Mouse (Mus musculus) left cerebral cortex, postnatal 14 days (tissue): ENCODE data around the gene Zfp710. TPM values are rescaled to one million over a fixed set of nuclear protein-coding genes. Genes with fewer than 3 reads are reported as not detected.
"Not testable (repeated sequence)": the region's sequence is repeated elsewhere in the genome, so short reads cannot be mapped to it uniquely, and the experiment has no call there.

Source experiments
- DNase-seq, 2 experiments: peaks; one replicate each; pipeline ENCODE4 v3.0.0; 2021 to 2022; ENCODE audit warnings: low spot score in 2 of 2, mixed read lengths in 1 of 2
- intact Hi-C: fragments of 180-260 bp; cut with DNase I; formaldehyde crosslinking; loops from one replicate; pipeline ENCODE4 v1.15.1; 2025
- total RNA-seq, 2 experiments: library from RNA; stranded (reverse); gene quantifications; 2 replicates each; pipeline ENCODE4 v1.2.3; 2021

The Zfp710 gene
- total RNA-seq, 2 experiments from 2014 or later, result 15.7 to 16.0 TPM

GRCm38 (mm10) chr7:80050382-80050781 is 25.8 kb downstream of the Zfp710 start:
- intact Hi-C loops, DNase-seq: not testable (repeated sequence)

GRCm38 (mm10) chr7:80051835-80052234 is 27.2 kb downstream of the Zfp710 start:
- no peak for DNase-seq
- intact Hi-C loops, result no loop called here

DNA sequence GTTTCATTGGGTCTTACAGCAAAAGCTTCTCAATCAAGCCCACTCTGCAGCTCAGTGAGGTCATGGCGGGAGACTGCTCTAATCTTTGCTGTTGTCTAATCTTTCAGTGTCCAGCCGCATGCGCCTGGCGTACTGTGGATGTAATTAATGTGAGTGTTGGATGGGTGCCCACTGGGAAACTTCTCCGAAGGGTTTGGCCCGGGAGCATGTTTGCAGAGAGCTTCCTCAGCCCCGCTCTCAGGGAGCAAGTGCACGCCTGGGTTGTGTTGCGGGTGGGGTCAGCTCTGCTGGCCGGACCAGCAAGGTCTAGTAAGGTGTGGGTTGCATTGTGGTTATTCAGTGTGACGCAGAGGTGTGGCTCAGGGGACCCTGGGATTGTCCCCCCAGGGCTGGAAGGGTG is 27.6 kb downstream of the Zfp710 start:
- DNase-seq, result no peak
- intact Hi-C loops, result no loop called here

DNA sequence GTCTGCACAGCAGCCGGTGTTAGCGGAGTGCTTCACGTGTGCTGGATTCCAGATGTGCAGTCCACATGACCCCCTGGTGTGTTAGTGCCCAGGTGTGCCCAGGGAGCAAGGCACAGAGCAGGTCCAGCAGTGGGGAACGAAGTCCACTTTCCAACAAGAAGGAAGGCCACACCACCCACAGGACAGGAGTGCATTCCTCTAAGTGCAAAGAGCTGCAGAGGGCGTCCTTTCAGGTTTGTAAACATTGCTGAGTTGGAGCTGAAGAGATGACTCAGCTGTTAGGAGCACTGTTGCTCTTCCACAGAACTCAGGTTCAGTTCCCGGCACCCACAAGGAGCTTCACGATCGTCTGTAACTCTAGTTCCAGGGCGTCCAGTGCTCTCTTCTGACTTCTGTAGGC is 28.5 kb downstream of the Zfp710 start:
- no peak for DNase-seq
- intact Hi-C loops, result no loop called here

DNA sequence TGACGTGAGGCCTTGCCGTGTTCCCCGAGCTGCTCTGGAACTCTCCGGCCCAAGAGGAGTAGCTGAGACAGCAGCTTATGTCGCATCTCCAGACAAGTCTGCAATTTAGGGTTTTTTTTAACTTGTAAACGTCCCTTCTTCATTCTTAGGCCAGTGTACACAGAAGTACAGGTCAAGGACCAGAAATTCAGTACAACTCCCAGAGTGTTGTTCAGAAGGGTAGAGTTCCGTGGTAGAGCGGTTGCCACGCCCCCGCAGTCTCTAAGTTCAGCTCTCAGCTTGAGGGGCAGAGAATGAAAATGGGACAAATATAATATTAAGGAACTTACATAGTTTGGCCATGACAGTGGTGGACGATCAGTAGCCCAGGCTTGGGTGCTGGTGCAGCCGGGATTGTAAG is 31.2 kb downstream of the Zfp710 start:
- DNase-seq, result no peak
- intact Hi-C loops, result no loop called here

DNA sequence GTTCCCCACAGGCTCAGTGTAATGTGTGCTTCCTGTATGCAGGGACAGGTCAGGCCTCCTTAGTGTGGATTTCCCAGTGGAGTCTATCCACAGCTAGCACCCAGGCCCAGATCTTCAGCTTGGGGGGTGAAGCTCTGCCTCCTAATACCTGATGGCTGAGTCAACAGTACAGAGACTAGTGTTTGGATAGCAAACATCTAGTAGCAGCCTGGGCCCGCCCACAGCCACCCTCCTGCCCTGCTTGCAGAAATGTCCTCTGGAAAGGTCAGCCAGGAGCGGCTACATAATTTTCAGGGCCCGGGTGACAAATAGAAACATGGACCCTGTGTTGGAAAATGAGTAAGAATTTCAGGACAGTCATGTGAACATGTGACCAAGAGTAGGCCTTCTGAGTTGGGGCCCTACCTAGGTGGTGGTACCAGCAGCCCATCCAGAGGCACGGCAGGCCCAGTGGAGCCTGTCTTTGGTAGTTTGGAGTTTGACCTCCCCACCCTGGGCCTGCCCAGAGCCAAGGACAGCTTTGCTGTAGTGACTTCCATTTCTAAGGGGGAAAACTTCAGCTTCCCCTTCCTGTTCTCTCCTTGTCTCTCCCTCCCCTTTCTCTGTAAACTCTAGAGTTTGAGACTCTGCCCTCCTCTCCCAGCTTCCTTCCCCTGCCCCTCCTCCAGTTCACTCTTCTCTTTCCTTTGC is 32.5 kb downstream of the Zfp710 start:
- no peak for DNase-seq
- intact Hi-C loops, result no loop called here

- intact Hi-C loops, result no loop called here
- DNase-seq, result no peak
Observed at GRCm38 (mm10) chr7:80057781-80058180, 33.2 kb downstream of the Zfp710 start.

DNA sequence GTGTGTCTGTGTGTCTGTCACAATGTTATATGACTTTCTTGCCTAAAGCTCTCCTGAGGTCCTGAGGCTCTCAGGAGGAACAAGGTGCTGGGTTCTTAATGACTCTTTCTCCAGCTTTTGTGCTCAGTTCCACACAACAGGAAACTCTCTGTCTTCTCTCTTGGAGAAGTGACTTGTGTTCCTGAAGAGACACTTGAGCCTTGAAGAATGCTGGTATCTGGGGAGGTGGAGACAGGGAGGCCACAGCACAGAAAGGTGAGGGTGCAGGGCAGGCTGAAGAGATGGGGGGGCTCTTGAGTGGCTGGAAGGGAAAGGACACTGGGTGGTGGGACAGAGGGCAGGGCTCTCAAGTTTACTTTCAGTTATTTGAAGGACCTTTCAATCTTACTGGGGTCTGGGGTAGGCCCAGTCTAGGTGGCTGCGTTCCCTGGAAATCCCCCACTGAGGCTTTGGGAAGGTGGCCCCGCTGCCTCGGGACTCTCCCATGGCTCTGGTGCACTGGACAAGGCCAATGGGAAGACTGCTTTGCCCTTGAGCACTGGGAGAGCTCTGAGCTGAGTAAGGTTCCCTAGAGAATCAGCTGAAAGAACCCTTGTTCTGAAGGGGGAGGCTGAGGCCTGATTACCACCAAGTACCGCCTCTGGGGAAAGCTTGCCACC is 33.9 kb downstream of the Zfp710 start:
- DNase-seq, result no peak
- intact Hi-C loops, result no loop called here

- intact Hi-C loops, result no loop called here
- DNase-seq, result no peak
Observed at GRCm38 (mm10) chr7:80059064-80059838, 34.6 kb downstream of the Zfp710 start.

GRCm38 (mm10) chr7:80060012-80060778 is 35.6 kb downstream of the Zfp710 start:
- intact Hi-C loops, result no loop called here
- DNase-seq, result no peak

DNA sequence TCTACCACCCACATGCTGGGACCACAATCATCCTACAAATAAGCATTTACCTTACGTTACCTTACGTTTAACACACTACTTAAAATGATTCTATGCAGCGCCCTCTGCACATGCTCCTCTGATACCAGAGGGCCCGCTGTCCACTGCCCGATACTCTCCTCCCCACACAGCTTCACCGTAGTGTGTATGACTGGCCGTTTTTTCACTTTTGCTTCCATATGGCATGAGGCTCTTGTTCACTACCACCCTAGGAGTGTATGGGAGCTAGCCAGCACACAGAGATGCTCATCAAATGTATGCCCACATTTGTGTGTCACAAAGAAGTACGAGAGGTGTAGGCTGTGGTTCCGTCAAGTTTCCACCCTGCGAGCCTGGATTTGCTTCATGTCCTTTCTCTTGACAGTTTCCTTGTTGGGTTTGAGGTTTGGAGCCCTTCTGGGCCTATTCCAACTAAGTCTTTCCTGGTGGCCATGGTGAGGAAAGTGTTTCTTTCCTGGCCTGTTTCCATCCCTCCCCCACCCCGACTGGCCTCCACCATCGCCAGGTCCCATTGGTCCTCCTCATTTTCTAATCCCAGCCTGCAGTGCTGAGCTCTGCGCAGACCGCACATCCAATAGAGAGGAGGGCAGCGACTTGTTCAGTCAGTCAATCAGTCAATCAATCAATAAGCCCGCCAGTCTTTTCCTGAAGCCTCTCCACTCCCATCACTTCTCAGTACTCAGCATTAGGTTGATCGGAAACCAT is 37.6 kb downstream of the Zfp710 start:
- intact Hi-C loops, result no loop called here
- no peak for DNase-seq

DNA sequence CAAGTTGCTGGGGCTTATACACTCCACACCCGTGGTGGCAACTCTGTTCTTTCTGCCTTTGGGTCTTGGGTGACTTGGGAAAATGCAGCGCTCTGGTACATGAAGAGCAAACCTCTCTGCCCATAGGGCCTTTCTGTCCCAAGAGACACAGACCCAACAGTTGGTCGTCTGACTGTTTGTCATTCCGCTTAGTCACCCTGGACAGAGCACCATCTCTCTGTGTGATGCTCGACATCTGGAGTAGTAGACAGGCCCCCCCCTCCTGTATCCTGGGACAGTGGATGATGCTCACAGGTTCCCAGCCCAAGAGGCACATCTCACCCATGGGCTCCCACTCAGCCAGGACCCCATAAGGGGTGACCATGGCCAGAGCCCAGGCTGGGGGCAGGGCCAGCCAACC is 38.6 kb downstream of the Zfp710 start:
- intact Hi-C loops, result no loop called here
- no peak for DNase-seq

DNA sequence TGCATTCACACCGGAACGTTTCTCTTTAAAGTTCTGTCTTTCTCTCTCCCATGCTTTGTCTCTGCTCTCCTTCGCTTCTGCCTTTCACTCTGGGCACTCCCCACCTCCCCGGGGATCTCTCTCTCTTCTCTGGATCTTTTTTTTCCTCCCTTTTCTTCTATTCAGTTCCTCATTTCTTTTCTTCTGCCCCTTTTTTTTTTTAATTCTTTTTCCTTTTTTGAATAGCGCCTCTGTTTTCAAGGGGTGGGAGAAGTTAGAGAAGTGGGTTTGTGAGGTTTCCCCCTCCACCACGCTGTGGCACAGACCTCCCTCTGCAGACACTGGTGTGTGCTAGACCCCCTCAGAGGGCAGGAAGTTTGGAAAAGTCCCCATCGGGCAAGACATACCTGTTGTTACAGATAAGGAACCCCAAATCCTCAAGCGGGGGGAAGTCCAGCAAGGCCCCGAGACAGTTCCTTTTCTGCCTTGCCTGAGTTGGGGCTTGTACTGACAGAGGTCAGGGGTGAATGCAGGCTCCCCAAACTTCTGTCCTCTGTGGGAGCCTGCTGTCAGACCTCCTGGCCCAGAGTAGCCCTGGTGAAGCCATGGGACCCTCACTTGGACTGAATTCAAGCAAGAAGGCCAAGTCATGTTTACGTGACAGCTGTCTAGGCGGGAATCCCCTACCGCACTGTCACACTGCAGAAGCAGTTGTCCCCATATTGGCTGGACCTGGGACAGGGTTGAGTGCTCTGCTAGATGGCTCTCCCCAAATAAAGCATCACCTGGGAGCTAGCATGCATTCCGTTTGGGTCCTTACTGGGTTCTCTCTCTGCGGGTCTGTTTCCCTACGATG is 39.5 kb downstream of the Zfp710 start:
- DNase-seq, result no peak
- intact Hi-C loops, result no loop called here

- DNase-seq, result no peak
- intact Hi-C loops, result no loop called here
Observed at GRCm38 (mm10) chr7:80065250-80065649, 40.6 kb downstream of the Zfp710 start.

- DNase-seq, result no peak
- intact Hi-C loops, result no loop called here
Observed at GRCm38 (mm10) chr7:80066675-80067455, 42.3 kb downstream of the Zfp710 start.

DNA sequence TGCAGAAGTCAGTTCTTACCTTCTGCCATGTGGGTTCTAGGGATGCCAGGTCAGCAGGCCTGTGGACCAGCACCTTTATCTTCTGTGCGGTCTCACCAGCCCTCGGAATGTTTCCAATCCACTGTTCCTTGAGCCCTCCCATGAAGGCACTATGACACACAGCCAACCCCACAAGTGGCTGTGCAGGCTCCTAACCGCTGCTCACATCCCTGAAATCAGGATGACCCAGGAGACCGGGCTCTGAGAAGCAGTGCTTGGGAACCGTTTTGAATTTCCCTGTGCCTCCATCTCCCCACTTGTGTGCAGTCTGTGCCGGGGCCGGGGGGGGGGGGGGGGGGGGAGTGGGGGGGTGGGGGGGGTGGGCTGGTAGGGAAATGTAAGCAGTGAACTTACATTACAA is 43.7 kb downstream of the Zfp710 start:
- DNase-seq, result no peak

GRCm38 (mm10) chr7:80069615-80070327 is 45.2 kb downstream of the Zfp710 start:
- intact Hi-C loops, result no loop called here
- DNase-seq, result peak; percentile 69 to 90

More for the DNA sequence above, 43.7 kb downstream of the Zfp710 start:
- intact Hi-C loops, result no loop called here
